12 mouse cellular contexts compared by ENCODE assay signal in the genomic region with DNA sequence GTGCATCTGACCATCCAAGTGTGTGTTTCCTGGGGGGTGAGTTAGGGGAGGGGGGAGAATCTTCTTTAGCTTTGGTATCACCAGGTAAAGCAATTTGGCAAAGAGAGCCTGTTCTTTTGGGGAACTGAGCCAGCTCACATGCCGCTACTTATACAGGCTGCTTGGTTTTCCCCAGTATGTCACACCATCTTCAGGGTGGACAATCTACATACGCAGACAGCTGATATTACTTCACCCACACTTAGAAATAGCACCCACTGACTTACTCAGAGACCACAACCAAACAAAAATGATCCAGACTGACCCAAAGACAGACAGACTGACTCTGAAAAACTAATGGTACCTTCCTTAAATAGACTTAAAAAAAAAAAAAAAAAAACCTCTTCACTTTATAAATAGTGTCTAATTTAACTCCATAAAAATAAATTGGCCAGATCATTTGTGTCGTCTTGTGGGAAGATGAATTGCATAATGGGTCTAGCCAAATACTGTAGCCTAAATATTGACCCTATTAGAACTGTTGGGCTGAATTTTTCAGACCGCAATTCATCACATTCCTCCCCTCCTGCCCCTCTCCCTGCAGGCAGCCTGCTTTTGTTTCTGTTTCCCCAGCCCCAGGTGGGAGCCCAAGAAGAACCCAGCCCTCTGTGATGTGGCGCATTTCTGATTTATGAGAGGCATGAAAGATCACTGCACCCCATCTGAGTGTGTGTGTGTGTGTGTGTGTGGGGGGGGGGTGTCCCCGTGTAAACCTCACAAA.
DNase-seq lines count a peak whose midpoint lies in the region; ATAC-seq and TF ChIP-seq lines count a peak whose summit lies in the region.
"Had no signal": no experiment of that assay in that cellular context is flagged by ENCODE, and none has a peak within 500 bp of the region (broad histone marks: within the 10 kb centered on the region; RNA-seq: fewer than 3 reads in every experiment).

No protein-coding gene starts in this region.

- peak overlapping the region; percentile 59; the same call in 1 of the 2 replicates for H3K27ac ChIP-seq in forebrain, embryonic 10.5 days
- no peak overlapping the region for H3K27ac ChIP-seq in forebrain, postnatal 0 days (ENCODE audit: low read depth, low read length)
- H3K27ac ChIP-seq in lung, embryonic 16.5 days (ENCODE audit: low read length), result no peak overlapping the region
- no peak overlapping the region for H3K27ac ChIP-seq in limb, embryonic 11.5 days (replicated peaks; ENCODE audit: low read depth, low read length)
- H3K27ac ChIP-seq: macrophage had no signal

- H3K36me3 ChIP-seq in forebrain, embryonic 10.5 days (replicated peaks), result no peaks in the 10 kb centered on the region
- H3K36me3 ChIP-seq in forebrain, postnatal 0 days (ENCODE audit: insufficient read depth), result no peaks in the 10 kb centered on the region
- H3K36me3 ChIP-seq in lung, embryonic 16.5 days (ENCODE audit: control insufficient read depth, insufficient read depth, low read length), result no peaks in the 10 kb centered on the region
- H3K36me3 ChIP-seq in limb, embryonic 11.5 days (ENCODE audit: control insufficient read depth, insufficient read depth, low read length), result no peaks in the 10 kb centered on the region

- H3K9ac ChIP-seq in forebrain, postnatal 0 days, result no peak overlapping the region
- H3K9ac ChIP-seq in lung, embryonic 16.5 days (ENCODE audit: low read length), result 0 out of 2 replicates have a peak overlapping the region, but pooled peaks have one; percentile 1
- no peak overlapping the region for H3K9ac ChIP-seq in limb, embryonic 11.5 days (ENCODE audit: low read length)

- no peak for TF ChIP-seq CTCF in forebrain, postnatal 0 days (IDR thresholded peaks at IDR 0.05; ENCODE audit: low read depth)

- H3K4me2 ChIP-seq in forebrain, postnatal 0 days (ENCODE audit: low read depth), result no peak overlapping the region
- no peak overlapping the region for H3K4me2 ChIP-seq in lung, embryonic 16.5 days (ENCODE audit: low read depth, low read length)
- H3K4me2 ChIP-seq in limb, embryonic 11.5 days (ENCODE audit: low read depth, severe bottlenecking), result no peak overlapping the region
- H3K4me2 ChIP-seq: liver, embryonic 11.5 days had no signal

- H3K27me3 ChIP-seq in forebrain, embryonic 10.5 days (ENCODE audit: poor library complexity, severe bottlenecking), result no peaks in the 10 kb centered on the region
- H3K27me3 ChIP-seq in forebrain, postnatal 0 days (ENCODE audit: insufficient read depth, low read length), result no peaks in the 10 kb centered on the region
- H3K27me3 ChIP-seq in lung, embryonic 16.5 days (ENCODE audit: control insufficient read depth, insufficient read depth, low read depth, low read length), result no peaks in the 10 kb centered on the region
- H3K27me3 ChIP-seq in limb, embryonic 11.5 days (ENCODE audit: control insufficient read depth, insufficient read depth, low read length), result no peaks in the 10 kb centered on the region

- no peak for ATAC-seq in forebrain, postnatal 0 days
- ATAC-seq in lung, embryonic 16.5 days (ENCODE audit: low read depth), result peak; percentile 47
- no peak for ATAC-seq in limb, embryonic 11.5 days (ENCODE audit: insufficient number of reproducible peaks, low FRiP score, low TSS enrichment, low read depth)
- ATAC-seq: activated CD4-positive, CD25-positive, alpha-beta regulatory T cell, adult 4 months had no signal

- no peak for DNase-seq in forebrain, embryonic 10.5 days (ENCODE audit: extremely low spot score, low spot score)
- DNase-seq in forebrain, postnatal 0 days, result no peak
- no peak for DNase-seq in lung, postnatal 36 days
- DNase-seq in limb, embryonic 11.5 days (ENCODE audit: low spot score), result peak; percentile 29
- peak; percentile 25 for DNase-seq in thymus, postnatal 4 days
- DNase-seq in frontal cortex, postnatal 14 days (ENCODE audit: low spot score in 2 of 2), result no peak
- no peak for DNase-seq in layer of hippocampus, adult 8-10 months (ENCODE audit: low spot score in 2 of 2)
- DNase-seq: cerebellum, adult 18-20 months had no signal

- H3K4me3 ChIP-seq in forebrain, embryonic 10.5 days, result no peak overlapping the region
- no peak overlapping the region for H3K4me3 ChIP-seq in forebrain, postnatal 0 days (ENCODE audit: low read depth, low read length)
- no peak overlapping the region for H3K4me3 ChIP-seq in lung, embryonic 16.5 days (ENCODE audit: low read length)
- H3K4me3 ChIP-seq in limb, embryonic 11.5 days (ENCODE audit: low read depth, low read length), result no peak overlapping the region

- 53% methylated on average over 6 of the region's 6 CpGs for WGBS in forebrain, embryonic 10.5 days
- WGBS in forebrain, postnatal 0 days, result 50% methylated on average over 6 of the region's 6 CpGs
- 35% methylated on average over 6 of the region's 6 CpGs for WGBS in lung, embryonic 16.5 days
- WGBS in limb, embryonic 11.5 days, result 47% methylated on average over 6 of the region's 6 CpGs

- no peaks in the 10 kb centered on the region for H3K9me3 ChIP-seq in forebrain, embryonic 10.5 days
- no peaks in the 10 kb centered on the region for H3K9me3 ChIP-seq in forebrain, postnatal 0 days (ENCODE audit: low read length)
- no peaks in the 10 kb centered on the region for H3K9me3 ChIP-seq in lung, embryonic 16.5 days (ENCODE audit: control insufficient read depth, low read length)
- no peaks in the 10 kb centered on the region for H3K9me3 ChIP-seq in limb, embryonic 11.5 days (ENCODE audit: control insufficient read depth, low read length)

- H3K4me1 ChIP-seq in forebrain, embryonic 10.5 days, result peaks cover 15% of the 10 kb centered on the region
- H3K4me1 ChIP-seq in forebrain, postnatal 0 days (ENCODE audit: insufficient read depth), result no peaks in the 10 kb centered on the region
- H3K4me1 ChIP-seq in lung, embryonic 16.5 days (replicated peaks; ENCODE audit: control insufficient read depth, insufficient read depth, low read length), result peaks cover 9% of the 10 kb centered on the region; the same call in 1 of the 2 replicates
- 0 out of 2 replicates have a peak, but pooled peaks cover 2% of the 10 kb centered on the region for H3K4me1 ChIP-seq in limb, embryonic 11.5 days (ENCODE audit: control insufficient read depth, insufficient read depth, low read length)

Comparison
In these comparisons a context has a peak if more than half of its experiments do, and no peak if none do; other contexts are left out.
1. DNase-seq: peak in limb, embryonic 11.5 days (single experiment) and thymus, postnatal 4 days (single experiment); none in forebrain, embryonic 10.5 days (single experiment), forebrain, postnatal 0 days (single experiment), lung, postnatal 36 days (single experiment), frontal cortex, postnatal 14 days (0 of 2) and layer of hippocampus, adult 8-10 months (0 of 2).